Mouse (Mus musculus): Measurements from ENCODE around the gene Kif21b. TPM values are rescaled to one million over a fixed set of nuclear protein-coding genes. Genes with fewer than 3 reads are reported as not detected.

The Kif21b gene
- total RNA-seq (2022): 1 to 10 TPM in 1 of 4 experiments, under 1 TPM in 3; 0.57 to 1.3 (median 0.67) TPM

- DNase-seq (ENCODE audit: low spot score): peak; percentile 80
These were observed at the start of gene Kif21b for GRCm38 (mm10) chr1:136130951-136131558. Gene Kif21b (plus strand): TSS chr1:136131389.

DNA sequence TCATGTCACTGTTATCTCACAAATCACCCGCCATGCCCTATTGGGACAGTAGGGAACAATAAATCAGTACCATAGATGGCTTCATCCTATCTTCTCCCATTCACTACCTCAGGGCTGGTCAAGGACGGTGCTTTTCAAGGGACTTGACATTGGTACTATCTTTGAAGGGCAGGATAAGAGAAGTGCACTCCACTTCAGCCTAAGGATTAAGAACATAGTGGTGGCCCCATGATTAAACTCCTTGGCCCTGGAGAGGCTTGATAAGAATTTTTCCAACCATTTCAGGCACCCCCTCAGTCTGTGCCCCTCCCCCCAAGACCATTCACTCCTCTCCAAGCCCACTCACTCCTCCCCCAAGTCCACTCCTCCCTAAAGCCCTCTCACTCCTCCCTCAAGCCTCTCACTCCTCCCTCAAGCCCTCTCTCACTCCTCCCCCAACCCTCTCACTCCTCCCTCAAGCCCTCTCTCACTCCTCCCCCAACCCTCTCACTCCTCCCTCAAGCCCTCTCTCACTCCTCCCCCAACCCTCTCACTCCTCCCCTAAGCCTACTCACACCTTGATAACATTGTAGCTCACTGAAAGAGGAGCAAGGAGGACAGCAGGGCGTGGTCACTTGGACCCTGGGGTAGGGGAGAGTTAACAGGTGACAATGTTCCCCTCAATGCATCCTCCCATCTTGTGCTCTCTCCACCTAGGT, 45.1 kb upstream of the Kif21b start:
- no peak for DNase-seq (ENCODE audit: low spot score)

- peak; percentile 17 for DNase-seq (ENCODE audit: low spot score)
These were observed 41.6 kb upstream of the Kif21b start for GRCm38 (mm10) chr1:136089368-136090165.

DNA sequence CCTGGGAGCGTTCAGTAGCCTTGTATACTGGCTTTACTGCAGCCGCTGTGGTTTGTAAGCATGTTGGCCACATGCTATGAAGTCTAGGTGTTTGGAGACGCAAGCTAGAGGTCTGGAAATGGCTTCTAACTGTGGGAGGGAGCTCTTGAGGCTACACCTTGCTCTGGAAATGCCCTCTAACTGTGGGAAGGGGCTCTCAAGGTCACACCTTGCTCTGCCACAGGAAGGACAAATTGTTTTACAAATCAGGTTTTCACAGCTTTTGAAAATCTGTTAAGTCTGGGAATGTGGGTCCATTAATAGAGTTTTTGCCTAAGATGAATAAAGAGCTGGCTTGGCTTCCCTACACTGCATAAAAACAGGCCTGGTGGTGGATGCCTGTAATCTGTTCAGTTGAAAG, 37.5 kb upstream of the Kif21b start:
- DNase-seq (ENCODE audit: low spot score): no peak

GRCm38 (mm10) chr1:136094807-136095206, 36.4 kb upstream of the Kif21b start:
- DNase-seq (ENCODE audit: low spot score): no peak

GRCm38 (mm10) chr1:136102094-136102493, 29.1 kb upstream of the Kif21b start:
- no peak for DNase-seq (ENCODE audit: low spot score)

GRCm38 (mm10) chr1:136102551-136102950, 28.6 kb upstream of the Kif21b start:
- no peak for DNase-seq (ENCODE audit: low spot score)

DNA sequence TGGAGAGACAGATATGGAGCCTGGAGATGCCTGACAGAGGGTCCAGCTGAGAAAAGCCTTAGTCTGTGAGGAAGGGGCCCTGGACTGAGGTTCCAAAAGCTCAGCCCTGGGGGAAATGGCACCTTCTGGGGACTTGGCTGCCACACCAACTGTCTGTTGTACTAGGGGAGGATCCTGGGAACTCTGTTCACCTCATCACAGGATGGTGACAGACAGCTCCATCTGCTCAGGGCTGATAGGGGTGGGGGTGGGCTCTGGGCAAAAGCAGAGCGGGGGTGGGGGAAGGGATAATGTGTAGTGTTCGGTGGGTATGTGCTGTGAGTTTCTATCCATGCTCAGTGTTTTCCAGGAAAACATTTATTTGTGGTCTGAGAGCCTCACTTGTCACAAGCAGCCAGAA, 28.2 kb upstream of the Kif21b start:
- DNase-seq (ENCODE audit: low spot score): no peak

DNA sequence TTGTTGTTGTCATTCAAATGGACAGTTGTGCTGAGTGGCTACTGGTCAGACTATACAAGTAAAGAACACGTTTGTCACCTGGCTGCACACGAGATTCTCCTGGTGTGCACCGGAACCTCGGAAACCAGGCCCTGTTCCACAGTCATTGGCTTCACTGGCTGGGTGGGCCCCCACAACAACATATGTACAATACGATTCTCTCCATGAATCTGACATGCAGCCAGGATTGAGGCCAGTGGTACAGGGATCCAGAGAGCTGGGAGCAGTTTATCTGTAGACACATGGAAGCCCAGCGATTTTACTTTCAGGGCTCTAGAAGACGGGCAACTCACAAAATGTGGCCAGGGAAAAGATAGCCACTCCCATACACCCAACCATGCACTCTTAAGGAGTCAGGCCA, 27.5 kb upstream of the Kif21b start:
- DNase-seq (ENCODE audit: low spot score): no peak

DNA sequence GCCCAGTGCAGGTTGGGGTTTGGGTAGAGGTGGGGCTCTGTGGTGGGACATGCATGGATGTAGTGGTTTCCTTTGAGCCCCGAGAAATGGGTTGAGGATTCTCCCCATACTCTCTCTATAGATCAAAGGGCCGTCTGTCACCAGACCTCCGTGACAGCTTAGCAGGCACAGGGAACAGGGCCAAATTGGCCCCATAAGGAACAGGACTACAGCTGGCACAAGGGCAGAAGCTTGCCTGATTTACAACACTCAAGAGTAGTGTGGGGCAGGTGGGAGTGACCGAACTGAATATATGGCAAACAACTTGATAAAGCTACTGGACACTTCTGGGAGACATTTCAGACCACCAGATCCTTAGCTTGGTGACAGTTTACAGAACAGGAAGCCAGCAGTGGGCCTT, 26.4 kb upstream of the Kif21b start:
- DNase-seq (ENCODE audit: low spot score): no peak

DNA sequence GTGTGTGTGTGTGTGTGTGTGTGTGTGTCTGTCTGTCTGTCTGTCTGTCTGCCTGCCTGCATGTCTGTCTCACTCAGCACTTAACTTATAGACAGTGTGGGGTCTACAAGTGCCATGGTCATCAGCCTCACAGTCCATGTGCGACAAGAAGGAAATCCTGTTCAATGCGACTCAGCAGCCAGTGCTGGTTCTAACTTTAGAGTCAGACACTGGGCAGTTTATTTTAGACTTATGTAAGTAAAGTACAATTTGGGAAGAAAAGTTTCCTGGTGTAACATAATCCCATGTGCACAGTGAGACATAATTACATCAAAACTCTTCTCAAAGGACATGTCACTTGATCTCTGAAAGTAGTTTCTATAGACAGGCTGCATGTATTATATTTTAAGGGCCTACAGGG, 21.7 kb upstream of the Kif21b start:
- DNase-seq (ENCODE audit: low spot score): no peak

GRCm38 (mm10) chr1:136116183-136116582, 15.0 kb upstream of the Kif21b start:
- no peak for DNase-seq (ENCODE audit: low spot score)

- no peak for DNase-seq (ENCODE audit: low spot score)
These were observed 14.1 kb upstream of the Kif21b start for GRCm38 (mm10) chr1:136117069-136117468.

DNA sequence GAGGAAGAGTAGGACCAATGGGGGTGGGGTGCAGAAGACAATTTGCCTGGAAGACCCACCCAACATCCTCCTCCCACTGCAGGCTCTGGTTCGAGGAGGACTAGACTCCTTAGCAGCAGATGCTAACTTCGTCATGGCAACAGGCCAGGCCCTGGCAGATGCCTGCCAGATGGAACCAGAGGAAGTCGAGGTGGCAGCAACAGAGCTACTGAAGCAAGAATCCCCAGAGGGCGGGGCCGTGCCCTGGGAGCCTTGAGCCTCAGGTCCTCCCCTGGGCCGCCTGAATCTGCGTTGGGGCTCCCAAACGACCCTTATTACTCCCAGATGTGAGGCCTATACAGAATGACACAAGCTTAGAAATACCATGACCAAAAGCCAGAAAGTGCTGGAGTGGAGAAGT, 12.3 kb upstream of the Kif21b start:
- DNase-seq (ENCODE audit: low spot score): no peak

DNA sequence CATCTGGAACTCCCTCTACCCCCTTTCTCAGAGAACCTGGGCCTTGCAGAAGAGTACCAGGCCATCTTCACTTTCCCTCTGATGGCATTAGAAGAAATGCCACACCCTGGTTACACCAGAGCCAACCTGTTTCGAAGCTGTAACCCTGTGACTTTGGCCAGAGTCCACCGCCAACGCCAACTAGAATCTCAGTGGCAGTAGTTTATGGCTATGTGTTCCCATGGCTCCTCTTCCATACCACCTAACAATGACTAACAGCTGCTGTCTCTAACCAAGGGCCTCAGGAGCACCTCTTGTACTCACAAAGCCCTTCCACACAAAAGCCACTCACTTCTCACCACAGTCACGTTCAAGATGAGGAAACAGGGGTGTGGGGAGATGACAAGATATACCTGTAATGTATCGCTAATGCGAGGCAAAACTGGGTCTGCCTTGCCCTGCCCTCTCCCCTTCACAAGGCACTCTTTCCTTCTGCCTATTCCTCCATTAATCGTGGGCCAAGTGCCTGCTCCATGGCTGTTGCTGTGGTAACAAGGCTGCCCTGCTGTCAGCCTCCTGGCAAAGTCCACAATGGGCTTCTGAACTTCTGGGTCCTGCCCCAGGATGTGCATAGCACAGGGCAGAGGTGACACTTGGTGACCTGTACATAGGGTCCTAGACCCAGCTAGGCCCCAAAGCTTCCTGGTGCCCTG, 11.5 kb upstream of the Kif21b start:
- no peak for DNase-seq (ENCODE audit: low spot score)

GRCm38 (mm10) chr1:136120263-136120603, 11.0 kb upstream of the Kif21b start:
- no peak for DNase-seq (ENCODE audit: low spot score)

GRCm38 (mm10) chr1:136120785-136121184, 10.4 kb upstream of the Kif21b start:
- no peak for DNase-seq (ENCODE audit: low spot score)

GRCm38 (mm10) chr1:136122030-136122429, 9.2 kb upstream of the Kif21b start:
- no peak for DNase-seq (ENCODE audit: low spot score)

- no peak for DNase-seq (ENCODE audit: low spot score)
These were observed 4.9 kb upstream of the Kif21b start for GRCm38 (mm10) chr1:136126159-136126765.

DNA sequence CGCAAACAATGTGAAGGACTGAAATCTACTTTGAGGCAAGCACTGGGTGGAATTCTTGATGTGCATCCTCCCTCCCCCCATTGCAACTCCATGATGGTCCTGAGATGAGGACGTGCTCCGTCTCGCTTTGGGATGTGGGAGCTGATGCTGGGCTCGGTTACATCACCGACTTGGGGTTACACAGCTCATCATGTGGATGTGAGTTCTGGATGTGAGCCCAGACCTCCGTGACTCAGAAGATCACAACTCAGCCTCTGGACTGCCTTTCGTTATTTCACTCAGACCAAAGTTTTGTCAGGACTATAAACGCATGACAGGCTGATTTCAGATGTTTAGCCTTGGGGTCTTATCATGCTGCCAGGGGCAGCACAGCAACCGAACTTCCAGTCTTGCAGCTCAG, 4.3 kb upstream of the Kif21b start:
- peak; percentile 79 for DNase-seq (ENCODE audit: low spot score)

DNA sequence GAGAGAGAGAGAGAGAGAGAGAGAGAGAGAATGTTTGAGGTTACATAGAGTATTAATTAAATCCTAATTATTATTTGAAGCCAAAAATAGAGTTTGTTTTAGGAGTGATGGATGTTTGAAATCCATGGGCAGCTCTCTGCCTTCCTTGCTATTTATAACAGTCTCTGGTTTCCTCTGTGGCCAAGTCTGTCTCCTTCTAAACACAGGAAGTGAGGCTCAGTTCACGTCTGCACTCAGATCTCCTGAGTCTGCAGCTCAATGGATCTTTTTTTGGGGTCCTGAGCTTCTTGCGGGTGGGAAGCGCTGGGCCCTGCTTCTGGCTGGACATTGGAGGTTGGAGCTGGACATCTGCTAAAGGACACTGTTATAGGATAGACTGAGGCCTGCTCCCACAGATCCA, 3.3 kb upstream of the Kif21b start:
- no peak for DNase-seq (ENCODE audit: low spot score)

- DNase-seq (ENCODE audit: low spot score): no peak
These were observed 2.8 kb upstream of the Kif21b start for GRCm38 (mm10) chr1:136128416-136128815.
